Mouse (Mus musculus): Measurements from ENCODE around the gene Lgals7.

DNA sequence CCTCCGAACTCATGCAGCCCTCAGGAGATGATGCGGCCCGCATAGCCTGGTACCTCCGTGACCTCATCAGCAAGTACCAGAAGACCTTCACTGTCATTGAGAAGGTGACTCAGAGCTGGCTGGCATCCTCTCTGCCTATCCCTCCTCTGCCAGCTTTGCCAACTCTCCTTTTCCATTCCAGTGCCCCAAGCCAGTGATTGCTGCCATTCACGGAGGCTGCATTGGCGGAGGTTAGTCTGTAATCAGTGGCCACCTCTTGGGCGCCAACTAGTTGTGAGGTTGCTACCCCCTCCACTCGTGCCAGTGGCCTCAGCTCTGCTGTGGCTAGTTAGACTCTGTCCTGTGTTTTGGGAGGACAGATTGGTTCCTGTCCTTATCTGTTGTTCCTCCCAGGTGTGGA is 33.8 kb upstream of the Lgals7 start:
- no peak for TF ChIP-seq CTCF (IDR thresholded peaks at IDR 0.05; ENCODE audit: low read depth, low read length)
- TF ChIP-seq POLR2A (IDR thresholded peaks at IDR 0.05; ENCODE audit: extremely low read depth, insufficient read depth, low read length): no peak

Data from liver, adult 2 months (tissue).